Mouse (Mus musculus) stomach, postnatal 0 days (tissue): ENCODE data around the gene Ppp6r1. TPM values are rescaled to one million over a fixed set of nuclear protein-coding genes. Genes with fewer than 3 reads are reported as not detected.

ENCODE experiments used
- ATAC-seq: fragments of 200-750 bp; cut with Nextera tagmentation; 2 replicates; pipeline ENCODE4 v1.8.0; 2017; ENCODE audit not compliant: low FRiP score, low TSS enrichment
- DNase-seq: peaks from one replicate; pipeline ENCODE4 v3.0.0-alpha.2; 2016; ENCODE audit warnings: low spot score
- H3K27ac ChIP-seq: fragments of 300-500 bp; sonication (generic); replicated peaks from 2 replicates; pipeline ENCODE4 v1.5.1; 2014; ENCODE audit warnings: mild to moderate bottlenecking, control low read depth
- H3K27me3 ChIP-seq: fragments of 300-500 bp; sonication (generic); 2 replicates; pipeline ENCODE4 v1.6.1; 2014; ENCODE audit warnings: low read length; ENCODE audit not compliant: control insufficient read depth, insufficient read depth
- H3K36me3 ChIP-seq: fragments of 300-500 bp; sonication (generic); 2 replicates; pipeline ENCODE4 v1.6.1; 2014; ENCODE audit warnings: low read length, mixed read lengths; ENCODE audit not compliant: control insufficient read depth, insufficient read depth
- H3K4me1 ChIP-seq: fragments of 300-500 bp; sonication (generic); replicated peaks from 2 replicates; pipeline ENCODE4 v1.6.1; 2014; ENCODE audit warnings: antibody characterized with exemption; ENCODE audit not compliant: control insufficient read depth, insufficient read depth
- H3K4me2 ChIP-seq: fragments of 300-500 bp; sonication (generic); replicated peaks from 2 replicates; pipeline ENCODE4 v1.6.1; 2014; ENCODE audit warnings: low read depth, mild to moderate bottlenecking, control low read depth, moderate library complexity
- H3K4me3 ChIP-seq: fragments of 300-500 bp; sonication (generic); 2 replicates; pipeline ENCODE4 v1.5.1; 2014; ENCODE audit warnings: low read depth, low read length, control low read depth
- H3K9ac ChIP-seq: fragments of 300-500 bp; sonication (generic); 2 replicates; pipeline ENCODE4 v1.6.1; 2014; ENCODE audit warnings: mild to moderate bottlenecking, low read length, control low read depth, mixed read lengths
- H3K9me3 ChIP-seq: fragments of 300-500 bp; sonication (generic); 2 replicates; pipeline ENCODE4 v1.6.1; 2016; ENCODE audit warnings: low read length; ENCODE audit not compliant: control insufficient read depth
- CTCF ChIP-seq: IDR thresholded peaks from 2 replicates; pipeline ENCODE4 v1.5.1; 2016; ENCODE audit warnings: antibody characterized with exemption, low read depth, mild to moderate bottlenecking, moderate library complexity
- EP300 ChIP-seq: optimal IDR thresholded peaks from 2 replicates; pipeline ENCODE3; 2016; ENCODE audit warnings: antibody characterized with exemption
- WGBS: fragments of 180-500 bp; shearing (Covaris S2); extraction: QIAGEN DNeasy Blood & Tissue Kit; methylation state at CpG from one replicate; pipeline ENCODE4 v1.1.7; 2014; 5-methylcytosine and 5-hydroxymethylcytosine counted together
- polyA plus RNA-seq: library from polyadenylated mRNA; unstranded; fragments of >200 nt; fragmentation: Nextera tagmentation; extraction: Ambion mirVana; gene quantifications from 2 replicates; pipeline ENCODE4 v1.2.1, GENCODE M21; 2015

Gene Ppp6r1
- polyA plus RNA-seq, 1 experiment from 2014 or later: 6.2 TPM

- H3K9me3 ChIP-seq: no peaks in the 10 kb centered on the region
- no peak overlapping the region for H3K27ac ChIP-seq
- DNase-seq (no peak), ATAC-seq (no peak)
- H3K9ac ChIP-seq: no peak overlapping the region
- H3K4me2 ChIP-seq: no peak overlapping the region
- H3K4me3 ChIP-seq: no peak overlapping the region
- H3K36me3 ChIP-seq: peaks cover 3% of the 10 kb centered on the region
- TF ChIP-seq EP300: no peak
- TF ChIP-seq CTCF: no peak
- H3K27me3 ChIP-seq: no peaks in the 10 kb centered on the region
- WGBS: 88% methylated on average over 2 of the region's 2 CpGs
- no peaks in the 10 kb centered on the region for H3K4me1 ChIP-seq
These were observed 4.9 kb upstream of the Ppp6r1 start for GRCm38 (mm10) chr7:4663742-4664141.

- Histone ChIP-seq H3K9me3 (no peaks in the 10 kb centered on the region), H3K4me3 (no peak overlapping the region), H3K4me1 (no peaks in the 10 kb centered on the region), H3K27ac (no peak overlapping the region), H3K4me2 (no peak overlapping the region), H3K36me3 (peaks cover 3% of the 10 kb centered on the region; the same call in 1 of the 2 replicates), H3K27me3 (no peaks in the 10 kb centered on the region), H3K9ac (no peak overlapping the region)
- whole genome bisulfite sequencing: 69% methylated on average over 8 of the region's 8 CpGs
- TF ChIP-seq EP300 (no peak), CTCF (no peak)
- ATAC-seq (no peak), DNase-seq (no peak)
These were observed 4.4 kb upstream of the Ppp6r1 start for GRCm38 (mm10) chr7:4663179-4663578.

- H3K4me1 ChIP-seq: 0 out of 2 replicates have a peak, but pooled peaks cover 4% of the 10 kb centered on the region
- H3K27me3 ChIP-seq: no peaks in the 10 kb centered on the region
- H3K9me3 ChIP-seq: no peaks in the 10 kb centered on the region
- H3K4me3 ChIP-seq: peak overlapping the region; percentile 93; the same call in 1 of the 2 replicates
- peak overlapping the region; percentile 98; the same call in 1 of the 2 replicates for H3K27ac ChIP-seq
- WGBS: 50% methylated on average over 3 of the region's 3 CpGs
- ATAC-seq (no peak), DNase-seq (no peak)
- no peak for TF ChIP-seq EP300
- H3K4me2 ChIP-seq: peak overlapping the region; percentile 83
- H3K36me3 ChIP-seq: peaks cover 3% of the 10 kb centered on the region; the same call in 1 of the 2 replicates
- peak overlapping the region; percentile 96; the same call in 1 of the 2 replicates for H3K9ac ChIP-seq
These were observed 1.2 kb upstream of the Ppp6r1 start for GRCm38 (mm10) chr7:4659911-4660443.

- TF ChIP-seq CTCF (no peak), EP300 (no peak)
- Histone ChIP-seq H3K4me3 (peak overlapping the region; percentile 93), H3K4me1 (0 out of 2 replicates have a peak, but pooled peaks cover 7% of the 10 kb centered on the region), H3K27ac (peak overlapping the region; percentile 98), H3K9ac (peak overlapping the region; percentile 96), H3K4me2 (peak overlapping the region; percentile 63), H3K36me3 (no peaks in the 10 kb centered on the region; the same call in 1 of the 2 replicates), H3K9me3 (no peaks in the 10 kb centered on the region), H3K27me3 (no peaks in the 10 kb centered on the region)
- no peak for DNase-seq
- under 1% methylated on average over 69 of the region's 78 CpGs for WGBS
- ATAC-seq: peak; percentile 60
These were observed 501 bp downstream of the Ppp6r1 start for GRCm38 (mm10) chr7:4658128-4658907.

- H3K27ac ChIP-seq: peak overlapping the region; percentile 98
- TF ChIP-seq CTCF (no peak), EP300 (no peak)
- 24% methylated on average over 9 of the region's 9 CpGs for WGBS
- H3K4me1 ChIP-seq: 0 out of 2 replicates have a peak, but pooled peaks cover 7% of the 10 kb centered on the region
- H3K4me2 ChIP-seq: peak overlapping the region; percentile 63
- ATAC-seq (peak; percentile 8; the same call in 1 of the 2 replicates), DNase-seq (peak; percentile 32)
- H3K27me3 ChIP-seq: no peaks in the 10 kb centered on the region
- peak overlapping the region; percentile 96 for H3K9ac ChIP-seq
- H3K36me3 ChIP-seq: no peaks in the 10 kb centered on the region; the same call in 1 of the 2 replicates
- peak overlapping the region; percentile 93 for H3K4me3 ChIP-seq
- H3K9me3 ChIP-seq: no peaks in the 10 kb centered on the region
These were observed 1.2 kb downstream of the Ppp6r1 start for GRCm38 (mm10) chr7:4657521-4658127.
